Mouse (Mus musculus): ENCODE data around the gene Zfp64.

The Zfp64 gene

DNA sequence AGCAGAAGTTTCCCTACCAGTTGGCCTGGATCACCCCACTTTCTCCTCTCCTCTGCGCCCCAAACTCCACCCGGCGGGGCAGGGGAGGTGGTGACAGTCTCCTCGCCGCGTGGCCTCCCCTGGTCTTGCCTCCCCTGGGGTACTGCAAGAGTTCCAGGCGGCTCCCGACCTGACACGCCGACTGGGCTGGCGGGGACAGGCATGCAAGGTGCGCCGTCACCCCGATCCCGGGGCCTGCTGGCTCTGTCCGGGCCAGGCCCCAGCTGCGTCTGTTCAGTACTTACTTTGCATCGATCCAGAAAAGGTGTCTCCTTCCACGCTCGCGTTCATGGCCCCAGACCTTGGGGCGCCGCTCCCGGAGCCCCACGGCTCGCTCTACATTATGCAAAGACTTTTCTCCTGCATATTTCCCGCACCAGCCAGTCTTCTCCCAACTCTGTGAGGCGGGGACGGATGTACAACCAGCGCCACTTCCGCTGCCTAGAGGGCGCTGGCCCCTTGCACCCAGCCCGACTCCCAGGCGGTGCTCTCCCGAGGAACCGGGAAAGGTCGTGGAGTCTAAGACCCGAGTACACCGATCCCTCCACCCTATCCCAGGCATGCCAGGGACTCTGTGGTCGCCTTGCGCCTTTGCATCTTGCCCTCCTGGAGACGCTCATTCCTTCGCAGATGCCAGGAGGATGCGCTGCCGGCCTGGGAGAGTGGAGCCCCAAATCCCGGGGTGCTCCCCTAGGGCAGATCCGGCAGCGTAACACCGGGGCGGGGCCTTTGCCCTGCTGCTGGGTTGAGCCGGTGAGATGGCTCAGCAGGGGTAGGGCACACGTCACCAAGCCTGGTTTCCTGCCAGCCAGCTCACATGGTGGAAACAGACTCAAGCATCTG, at the start of gene Zfp64:
Zfp64 (minus strand) TSS at position 753 of the 882 bp plus-strand sequence.
- CTCF ChIA-PET = interaction anchor here (0.6 kb wide), 2 partner anchors 8 to 1197 kb away, joined by 5 to 17 read pairs; no protein-coding TSS in a partner anchor

DNA sequence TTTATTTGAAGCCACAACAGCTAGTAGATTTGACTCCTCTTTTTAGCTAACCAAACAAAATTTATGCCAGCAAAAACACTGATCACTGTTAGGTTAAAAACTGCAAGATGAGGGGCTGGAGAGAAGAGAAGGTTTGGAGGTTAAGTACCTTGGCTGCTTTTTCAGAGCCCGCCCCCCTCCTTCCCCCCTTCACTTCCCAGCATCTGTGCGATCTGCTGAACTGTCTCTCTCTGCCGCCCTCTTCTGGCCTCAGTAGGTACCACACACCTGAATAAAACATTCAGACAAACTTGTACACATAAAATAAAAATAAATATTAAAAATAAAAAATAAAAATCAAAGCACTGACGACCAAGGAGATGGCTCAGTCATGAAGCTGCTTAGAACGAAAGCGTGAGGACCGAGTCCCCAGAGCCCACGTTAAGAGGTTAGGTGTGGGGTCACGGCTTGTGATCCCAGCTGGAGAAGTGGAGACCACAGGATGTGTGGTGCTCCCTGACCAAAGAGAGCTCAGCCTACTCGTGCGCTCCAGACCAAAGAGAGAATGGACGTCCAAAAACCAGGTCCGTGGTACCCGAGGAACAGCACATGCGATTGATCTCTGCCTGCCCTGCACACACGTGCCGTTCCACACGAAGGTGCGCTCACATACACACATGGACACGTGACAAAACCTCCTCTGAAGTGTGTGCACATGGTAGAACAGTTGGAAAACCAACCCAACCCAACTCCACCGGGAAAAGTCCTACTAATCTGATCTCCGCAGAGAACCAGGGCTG, 37.4 kb upstream of the Zfp64 start:
- CTCF ChIA-PET = no interaction called here

DNA sequence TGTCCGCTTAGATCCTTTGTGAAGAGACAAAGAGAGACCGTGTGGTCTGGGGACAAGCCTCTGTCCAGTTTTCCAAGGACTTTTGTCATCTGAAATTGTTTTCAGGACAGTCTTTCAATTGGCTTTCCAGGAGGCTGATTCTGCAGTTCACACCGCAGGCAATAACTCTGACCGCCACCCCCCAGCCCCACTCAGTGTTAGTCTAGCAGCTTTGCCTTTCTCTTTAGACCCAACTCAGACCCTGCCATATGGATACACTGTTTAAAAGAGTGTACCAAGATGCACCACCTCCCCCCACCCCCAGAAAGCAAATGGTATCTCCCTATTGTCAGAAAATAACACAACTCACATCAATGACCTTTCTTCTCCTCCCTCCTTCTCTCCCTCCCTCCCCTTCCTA, 35.6 kb upstream of the Zfp64 start:
- CTCF ChIA-PET = no interaction called here

DNA sequence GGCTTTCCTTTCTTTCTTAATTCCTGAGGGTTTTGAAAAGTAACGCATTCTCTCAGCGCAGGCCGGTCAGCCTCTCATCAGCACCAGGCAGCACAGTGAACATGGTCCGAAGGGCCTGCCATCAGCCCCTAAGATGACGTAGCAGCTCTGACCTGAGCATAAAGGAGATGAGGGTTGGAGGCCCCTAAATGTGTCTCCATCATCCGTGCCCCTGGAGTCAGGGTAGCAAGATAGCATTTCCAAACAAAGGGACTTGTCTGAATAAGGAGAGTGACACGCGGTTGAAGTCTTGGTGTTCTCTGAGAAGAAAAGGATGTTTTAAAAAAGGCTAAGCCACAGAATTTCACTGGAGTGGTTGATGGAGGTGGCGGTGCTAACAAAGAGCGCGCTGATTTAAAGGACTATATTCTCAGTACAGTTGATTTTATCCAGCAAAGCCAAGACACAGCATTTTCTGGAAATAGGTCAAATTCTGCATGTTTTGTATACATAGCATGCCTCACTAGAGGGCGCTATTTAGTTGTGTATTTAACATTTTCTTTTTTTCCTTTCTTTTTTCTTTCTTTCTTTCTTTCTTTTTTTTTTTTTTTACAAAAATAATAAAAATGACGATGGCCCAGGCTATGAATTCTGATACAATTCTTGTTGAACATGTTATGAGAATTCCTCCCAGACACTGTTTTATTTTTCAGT, 34.8 kb upstream of the Zfp64 start:
- CTCF ChIA-PET = no interaction called here

DNA sequence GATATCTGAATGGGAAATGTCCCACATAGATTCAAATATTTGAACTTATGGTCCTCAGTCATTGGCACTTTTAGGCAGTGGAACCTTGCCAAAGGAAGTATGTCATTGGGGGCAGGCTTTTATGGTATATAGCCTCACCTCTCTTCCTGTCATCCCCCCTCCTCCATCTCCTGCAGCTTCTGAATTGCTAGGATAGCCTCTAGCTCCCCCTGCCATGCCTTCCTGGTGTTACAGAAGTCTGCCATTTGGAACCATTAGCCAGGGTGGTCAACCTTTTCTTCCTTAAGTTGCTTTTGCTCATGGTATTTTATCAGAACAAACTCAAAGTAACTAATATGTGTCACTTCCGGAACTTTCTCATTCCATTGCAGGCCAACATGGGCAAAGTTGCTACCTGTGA, 32.7 kb upstream of the Zfp64 start:
- CTCF ChIA-PET = no interaction called here

DNA sequence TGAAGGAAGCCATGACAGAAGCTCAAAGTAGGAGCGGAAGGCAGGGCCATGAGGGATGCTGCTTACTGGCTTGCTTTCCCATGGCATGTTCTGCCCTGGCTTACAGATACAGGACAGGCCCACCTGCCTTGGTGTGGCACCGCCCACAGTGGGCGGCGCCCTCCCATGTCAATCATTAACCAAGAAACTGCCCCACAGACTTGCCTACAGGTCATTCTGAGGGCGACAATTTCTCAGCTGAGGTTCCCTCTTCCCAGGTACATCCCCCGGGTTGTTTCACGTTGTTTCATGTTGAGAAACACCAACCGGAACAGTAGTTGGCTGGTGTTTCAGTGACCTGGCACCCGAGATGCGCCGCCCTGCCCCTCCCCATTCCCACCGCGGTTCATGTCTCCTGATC, 32.0 kb upstream of the Zfp64 start:
- CTCF ChIA-PET = no interaction called here

DNA sequence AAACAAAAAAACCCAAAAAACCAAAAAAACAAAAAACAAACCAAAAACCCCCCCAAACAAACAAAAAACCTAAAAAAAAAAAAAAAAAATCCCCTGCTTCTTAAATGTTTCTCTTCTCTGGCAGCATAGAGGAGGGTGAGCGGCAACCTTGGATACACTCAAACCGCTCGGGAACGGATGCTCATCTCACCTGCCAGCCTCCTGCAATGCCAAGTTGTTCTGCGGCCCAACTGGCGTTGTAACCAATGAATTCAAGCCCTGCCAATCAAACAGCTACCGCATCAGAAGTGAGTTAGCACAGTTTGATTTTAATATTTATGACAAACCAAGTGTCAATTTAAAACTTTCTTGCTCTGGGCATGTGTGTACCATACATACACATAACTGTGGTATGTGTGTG, 26.6 kb upstream of the Zfp64 start:
- CTCF ChIA-PET = no interaction called here

DNA sequence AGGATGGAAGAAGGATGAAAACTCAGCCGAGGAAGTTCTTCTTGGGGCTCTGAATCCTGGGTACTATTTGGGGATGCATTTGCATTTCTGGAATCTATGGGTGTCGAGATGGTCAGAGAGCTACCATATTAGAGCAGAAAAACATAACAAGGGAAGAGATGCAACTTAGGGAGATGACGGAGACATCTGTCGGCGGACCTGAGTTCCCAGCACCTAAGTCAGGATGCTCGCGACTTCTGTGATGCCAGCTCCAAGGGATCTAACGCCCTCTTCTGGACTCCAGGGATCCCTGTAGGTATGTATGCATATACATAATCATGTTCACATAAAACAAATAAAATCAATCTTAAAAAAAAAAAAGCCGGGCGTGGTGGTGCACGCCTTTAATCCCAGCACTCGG, 26.1 kb upstream of the Zfp64 start:
- CTCF ChIA-PET = no interaction called here

DNA sequence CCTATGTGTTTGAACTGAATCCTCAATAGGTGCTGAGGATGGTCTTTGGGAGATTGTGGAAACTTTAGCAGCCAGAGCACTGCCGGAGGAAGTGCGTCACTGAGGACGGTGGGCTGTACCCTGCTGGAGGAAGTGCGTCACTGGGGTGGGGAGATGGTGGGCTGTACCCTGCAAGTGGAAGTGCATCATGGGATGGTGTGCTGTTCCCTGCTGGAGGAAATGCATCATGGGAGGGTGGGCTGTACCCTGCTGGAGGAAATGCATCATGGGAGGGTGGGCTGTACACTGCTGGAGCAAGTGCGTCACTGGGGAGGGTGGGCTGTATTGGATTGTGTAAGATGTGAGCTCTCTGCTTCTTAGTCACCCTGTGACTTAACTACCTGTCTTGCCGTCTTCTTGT, 25.5 kb upstream of the Zfp64 start:
- CTCF ChIA-PET = no interaction called here

DNA sequence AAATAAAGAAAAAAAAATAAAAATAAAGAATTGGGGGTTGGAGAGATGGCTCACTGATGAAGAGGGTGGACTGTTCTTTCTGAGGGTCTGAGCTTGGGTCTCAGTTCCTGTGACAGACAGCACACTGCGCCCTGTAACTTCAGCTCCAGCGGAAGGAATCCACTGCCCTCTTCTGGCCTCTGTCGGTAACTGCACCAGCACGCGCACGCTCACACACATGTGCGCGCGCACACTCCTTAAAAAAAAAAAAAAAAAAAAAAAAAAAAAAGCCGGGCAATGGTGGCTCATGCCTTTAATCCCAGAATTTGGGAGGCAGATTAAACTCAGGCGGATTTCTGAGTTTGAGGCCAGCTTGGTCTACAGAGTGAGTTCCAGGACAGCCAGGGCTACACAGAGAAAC, 24.4 kb upstream of the Zfp64 start:
- CTCF ChIA-PET = no interaction called here

DNA sequence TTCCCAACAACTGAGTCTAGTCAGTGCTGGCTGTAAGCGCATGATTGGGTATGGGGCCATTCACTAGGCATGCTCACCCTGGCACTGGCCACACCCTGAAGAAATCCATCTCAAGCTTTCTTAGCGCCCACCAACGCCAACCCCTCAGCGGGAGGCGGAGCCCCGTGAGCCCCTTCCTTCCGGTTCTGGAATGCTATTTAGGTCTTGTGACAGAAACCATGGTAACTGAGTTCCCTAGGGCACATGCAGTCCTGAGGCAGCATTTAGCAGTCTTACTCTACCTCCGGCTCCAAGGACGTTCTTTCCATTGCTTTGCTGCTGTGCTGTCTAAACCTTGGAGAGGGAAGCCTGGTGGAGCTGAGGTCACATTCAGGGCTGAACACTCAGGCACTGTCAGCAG, 22.6 kb upstream of the Zfp64 start:
- CTCF ChIA-PET = no interaction called here

DNA sequence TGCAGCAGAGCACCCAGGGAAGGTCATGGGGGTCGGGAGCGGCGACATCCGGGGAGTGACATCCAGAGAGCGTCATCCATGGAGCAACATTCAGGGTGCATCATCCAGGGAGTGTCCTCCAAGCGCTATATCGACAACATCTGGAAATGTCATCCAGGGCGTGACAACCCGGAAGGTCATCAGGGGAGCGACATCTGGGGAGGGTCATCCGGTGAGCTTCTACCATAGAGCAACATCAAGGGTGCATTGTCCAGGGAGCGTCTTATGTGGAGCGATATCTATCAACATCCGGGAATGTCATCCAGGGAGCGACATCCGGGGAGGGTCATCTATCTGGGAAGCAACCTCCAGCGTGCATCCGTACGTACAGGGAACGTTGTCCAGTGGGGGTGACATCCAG, 14.7 kb upstream of the Zfp64 start:
- CTCF ChIA-PET = no interaction called here

DNA sequence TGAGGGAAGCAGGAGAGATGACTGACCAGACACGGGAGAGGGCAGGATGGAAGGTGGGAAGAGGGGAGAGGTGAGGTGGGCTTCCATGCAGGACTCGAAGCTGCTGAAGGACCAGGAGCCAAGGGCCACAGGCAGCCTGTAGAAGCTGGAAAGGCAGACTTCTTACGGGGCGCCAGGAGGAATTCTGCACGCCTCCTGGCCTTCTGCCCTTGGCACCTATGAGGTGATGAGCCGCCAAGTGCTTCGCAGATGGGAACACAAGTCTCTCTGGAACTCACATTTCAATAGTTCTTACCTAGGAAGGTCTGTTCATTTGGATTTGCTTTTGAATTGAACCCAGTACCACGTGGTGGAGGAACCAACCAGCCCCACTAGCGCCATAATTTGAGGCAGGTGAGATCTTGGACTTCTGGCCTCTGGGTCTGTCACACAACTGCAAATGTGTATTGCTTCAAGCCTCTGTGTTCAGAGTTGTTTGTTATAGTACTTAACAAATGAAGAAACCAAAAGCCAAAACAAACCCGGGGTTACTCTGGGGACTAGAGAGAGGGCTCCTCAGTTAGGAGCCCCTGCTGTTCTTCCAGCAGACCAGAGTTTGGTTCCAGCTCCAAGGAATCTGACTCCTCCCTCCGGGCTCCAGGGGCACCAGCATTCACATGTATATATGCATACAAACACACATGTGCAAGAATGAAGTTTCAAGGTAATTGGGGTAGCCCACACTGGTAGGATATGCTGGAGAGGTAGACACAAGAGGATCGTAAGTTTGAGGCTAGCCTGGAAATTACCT, 12.9 kb upstream of the Zfp64 start:
- CTCF ChIA-PET = no interaction called here

DNA sequence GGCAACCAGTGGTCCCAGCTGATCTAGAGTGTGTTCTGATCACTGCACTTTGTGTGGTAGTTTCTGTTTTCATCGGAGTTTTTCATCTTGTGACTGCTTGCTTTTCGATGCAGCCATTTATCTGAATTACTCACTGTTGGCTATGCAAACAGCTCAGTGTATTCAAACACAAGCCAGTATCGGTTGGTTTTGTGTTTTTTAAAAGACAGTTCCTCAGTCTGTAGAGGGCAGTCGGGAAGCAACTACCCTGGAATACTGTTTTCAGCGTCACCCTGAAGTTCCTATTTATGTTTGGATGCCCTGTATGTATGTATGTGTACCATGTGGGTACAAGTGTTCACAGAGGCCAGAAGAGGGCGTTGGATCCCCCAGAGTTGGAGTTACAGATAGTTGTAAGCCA, 11.1 kb upstream of the Zfp64 start:
- CTCF ChIA-PET = no interaction called here

DNA sequence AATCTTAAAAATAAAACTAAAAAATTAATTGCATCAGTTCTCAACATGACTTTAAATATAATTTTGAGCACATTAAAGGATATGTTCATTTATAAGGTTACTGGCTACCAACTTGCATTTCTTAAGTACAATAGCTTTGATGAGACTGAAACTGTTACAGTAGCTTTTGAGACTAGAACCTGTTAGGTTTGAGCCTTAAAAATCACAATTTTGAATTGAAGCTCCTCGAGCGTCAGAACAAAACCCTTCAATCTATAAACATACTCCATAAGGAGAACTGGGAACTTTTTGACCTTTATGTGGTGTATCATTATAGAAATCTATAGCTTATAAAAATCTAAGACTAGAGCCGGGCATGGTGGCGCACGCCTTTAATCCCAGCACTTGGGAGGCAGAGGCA, 9.5 kb upstream of the Zfp64 start:
- CTCF ChIA-PET = no interaction called here

DNA sequence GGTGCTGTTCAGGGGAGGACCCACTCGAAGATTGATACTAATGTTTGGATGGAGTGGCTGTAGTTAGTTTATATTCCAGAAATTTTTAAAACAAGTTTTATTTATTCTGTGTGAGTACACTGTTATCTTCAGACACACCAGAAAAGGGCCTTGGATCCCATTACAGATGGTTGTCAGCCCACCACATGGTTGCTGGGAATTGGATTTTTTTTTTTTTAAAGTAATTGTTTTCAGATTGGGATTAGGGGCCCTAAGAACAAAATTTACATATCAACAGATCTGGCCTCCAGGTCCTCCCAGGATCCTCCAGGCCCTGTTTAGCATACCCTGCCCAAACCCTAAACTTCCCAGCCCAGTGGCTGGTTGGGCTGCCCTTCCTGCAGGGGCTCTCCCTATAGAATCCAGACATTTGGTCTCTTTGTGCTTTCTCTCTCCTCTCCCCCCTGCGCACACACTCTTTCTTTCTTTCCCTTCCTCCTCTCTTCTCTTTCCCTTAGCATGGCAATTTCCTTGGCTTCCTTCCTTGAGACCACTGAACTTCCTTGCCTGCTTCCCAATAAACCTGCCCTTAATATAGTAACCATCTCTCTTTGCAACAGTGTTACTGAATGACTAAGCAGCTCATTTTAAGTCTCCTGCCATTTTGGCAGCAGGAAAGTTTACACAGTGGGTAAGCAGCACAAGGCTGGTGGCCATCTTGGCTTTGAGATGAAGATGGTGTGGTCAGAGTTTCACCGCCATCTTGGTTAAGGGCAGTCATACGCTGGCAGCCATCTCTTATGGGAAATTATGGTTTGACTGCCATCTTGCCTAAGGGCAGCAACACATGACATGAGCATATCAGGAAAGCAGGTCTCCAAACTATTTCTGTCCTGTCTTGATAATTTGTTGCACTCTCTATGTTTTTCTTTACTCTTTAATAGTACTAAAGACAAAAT, 6.6 kb upstream of the Zfp64 start:
- CTCF ChIA-PET = no interaction called here

DNA sequence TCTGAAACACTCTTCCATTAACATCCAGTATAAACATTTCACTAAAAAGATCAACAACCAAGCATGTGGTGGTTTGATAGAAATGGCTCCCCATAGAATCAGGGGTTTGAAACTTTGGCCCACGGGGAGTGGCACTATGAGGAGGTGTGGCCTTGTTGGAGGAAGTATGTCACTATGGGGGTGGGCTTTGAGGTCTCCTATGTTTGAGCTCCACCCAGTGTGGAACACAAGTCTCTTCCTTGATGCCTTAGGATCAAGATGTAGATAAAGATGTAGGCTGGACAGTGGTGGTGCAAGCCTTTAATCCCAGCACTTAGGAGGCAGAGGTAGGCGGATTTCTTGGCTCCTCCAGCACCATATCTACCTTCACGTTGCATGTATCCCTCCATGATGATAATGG, 5.4 kb upstream of the Zfp64 start:
- CTCF ChIA-PET = no interaction called here

DNA sequence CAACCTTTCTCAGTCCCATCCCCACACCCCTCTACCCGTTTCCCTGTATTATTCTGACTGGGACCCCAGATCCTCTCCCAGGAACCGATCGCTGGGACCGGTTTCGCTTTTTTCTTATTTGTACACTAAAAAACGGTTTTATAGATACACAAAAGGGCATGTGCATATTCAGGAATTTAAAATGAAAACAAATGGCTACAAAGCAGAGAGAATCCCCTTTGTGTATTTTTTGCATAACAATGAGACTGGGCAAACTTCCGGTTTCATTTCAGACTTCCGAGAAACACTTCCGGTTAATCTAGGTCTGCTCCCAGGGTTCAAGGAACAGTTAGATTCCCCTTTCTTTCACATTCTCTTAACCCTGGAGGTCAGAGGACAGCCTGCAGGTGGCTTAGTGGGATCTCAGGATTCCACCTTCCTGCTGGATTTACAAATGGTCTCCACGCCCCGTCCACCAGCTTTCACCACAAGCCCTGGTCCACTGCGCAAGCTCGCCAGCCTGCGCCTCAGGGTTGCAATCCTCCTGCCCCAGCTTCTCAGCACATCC, 4.0 kb upstream of the Zfp64 start:
- CTCF ChIA-PET = no interaction called here

DNA sequence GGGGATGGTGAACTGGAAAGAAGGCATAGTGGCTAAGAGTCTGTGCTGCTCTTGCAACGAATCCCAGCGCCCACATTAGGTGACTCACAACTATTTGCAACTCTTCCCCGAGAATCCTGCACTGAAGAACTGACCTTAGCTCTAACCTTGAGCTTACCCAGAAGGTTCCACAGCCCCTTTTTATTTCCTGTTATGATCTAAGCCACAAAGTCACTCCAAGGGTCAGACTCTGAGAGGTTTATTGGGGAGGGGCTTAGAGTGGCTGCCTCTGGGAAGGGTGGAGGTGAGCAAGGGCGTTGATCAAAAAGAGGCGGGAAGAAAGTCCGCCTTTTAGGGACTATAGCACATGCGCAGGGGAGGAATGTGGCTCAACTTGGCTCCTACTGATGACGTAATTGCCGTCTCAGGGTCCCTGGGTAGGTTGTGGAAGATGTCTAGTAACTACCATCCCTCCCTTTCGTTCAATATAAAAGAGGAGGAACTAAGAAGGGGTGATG, 511 bp upstream of the Zfp64 start:
- CTCF ChIA-PET = no interaction called here

DNA sequence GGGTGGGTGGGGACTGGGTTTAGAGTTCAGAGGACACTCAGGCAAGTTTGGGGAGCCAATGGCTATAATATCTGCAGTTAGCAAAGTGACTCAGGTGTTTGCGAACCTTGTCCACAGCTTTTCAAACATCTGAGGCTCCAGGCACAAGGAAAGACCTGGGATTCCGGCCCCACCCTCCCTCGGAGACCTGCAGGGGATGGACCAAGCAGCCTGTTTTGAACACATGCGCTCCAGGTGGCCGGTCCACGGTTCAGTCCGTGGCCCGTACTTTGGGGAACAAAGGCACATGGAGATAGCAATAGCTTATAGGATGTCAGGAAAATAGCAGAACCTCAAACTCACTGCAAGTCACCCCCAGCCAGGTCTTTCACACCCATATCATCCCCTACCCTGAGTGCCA, 1.0 kb downstream of the Zfp64 start:
- CTCF ChIA-PET = no interaction called here
